In the genomic region with DNA sequence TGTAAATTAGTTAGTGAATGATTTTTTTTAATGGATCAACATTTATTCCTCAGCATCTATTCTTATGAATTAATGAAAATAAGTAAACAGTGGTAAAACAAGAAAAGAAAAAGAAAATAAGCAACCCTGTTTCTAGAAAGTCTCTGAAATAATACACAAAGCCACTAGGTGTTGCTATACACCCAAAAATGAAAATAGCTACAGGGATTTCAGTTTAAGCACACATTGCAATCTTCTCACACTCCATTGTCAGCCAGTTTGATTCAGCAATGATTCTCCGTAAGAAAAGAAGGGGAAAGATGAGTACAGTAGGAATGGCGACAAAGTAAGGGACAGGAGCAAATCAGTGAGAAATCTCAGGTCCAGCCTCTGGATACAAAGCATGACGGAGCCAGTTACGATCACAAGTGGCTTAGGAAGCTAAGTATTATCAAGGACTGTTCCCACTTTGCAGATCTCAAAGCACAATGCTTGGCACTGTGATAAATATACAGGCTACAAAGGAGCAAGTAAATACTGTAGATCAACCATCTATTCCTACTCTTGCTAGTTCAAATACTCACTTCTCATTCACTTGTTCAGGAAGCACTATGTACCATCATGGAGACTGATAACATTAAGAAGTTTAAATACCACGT, we compare ENCODE assay signal across 9 mouse cellular contexts.
DNase-seq lines count a peak whose midpoint lies in the region; ATAC-seq and TF ChIP-seq lines count a peak whose summit lies in the region.
"Had no signal": no experiment of that assay in that cellular context is flagged by ENCODE, and none has a peak within 500 bp of the region (broad histone marks: within the 10 kb centered on the region; RNA-seq: fewer than 3 reads in every experiment).

No protein-coding gene starts in this region.

- H3K4me3 ChIP-seq in liver, embryonic 14.5 days (ENCODE audit: insufficient read depth in 1 of 2, low read depth in 2 of 2, low read length in 2 of 2): no peak overlapping the region
- no peak overlapping the region for H3K4me3 ChIP-seq in liver, embryonic 12.5 days
- H3K4me3 ChIP-seq: neural tube, embryonic 13.5 days had no signal

- peak; percentile 7 to 38 for DNase-seq in cerebellum, postnatal 14 days
- DNase-seq in cerebellum, adult 9-11 months: no peak
- peak in 2 of 3 experiments; percentile 3 to 6 for DNase-seq in liver, embryonic 14.5 days (ENCODE audit: low read depth in 3 of 3, low spot score in 3 of 3)
- peak; percentile 66 for DNase-seq in embryo, embryonic 10.5 days (ENCODE audit: low spot score)
- no peak for DNase-seq in natural killer cell, adult 2 months (ENCODE audit: low spot score in 2 of 2)
- DNase-seq in right cerebral cortex, postnatal 10 days (ENCODE audit: low spot score in 2 of 2): no peak

- no peak overlapping the region for H3K9ac ChIP-seq in liver, embryonic 14.5 days (replicated peaks)
- H3K9ac ChIP-seq in liver, embryonic 12.5 days: no peak overlapping the region
- H3K9ac ChIP-seq: neural tube, embryonic 13.5 days had no signal

- no peaks in the 10 kb centered on the region for H3K27me3 ChIP-seq in liver, embryonic 14.5 days (ENCODE audit: control insufficient read depth, insufficient read depth, low read length)
- no peaks in the 10 kb centered on the region for H3K27me3 ChIP-seq in liver, embryonic 12.5 days (replicated peaks)
- H3K27me3 ChIP-seq: neural tube, embryonic 13.5 days had no signal

- no peak for TF ChIP-seq EP300 in liver, embryonic 14.5 days (IDR thresholded peaks at IDR 0.05; ENCODE audit: low read depth)

- H3K36me3 ChIP-seq in liver, embryonic 14.5 days (replicated peaks; ENCODE audit: control insufficient read depth, insufficient read depth, low read depth): no peaks in the 10 kb centered on the region
- H3K36me3 ChIP-seq in liver, embryonic 12.5 days: no peaks in the 10 kb centered on the region
- H3K36me3 ChIP-seq: neural tube, embryonic 13.5 days had no signal

- H3K27ac ChIP-seq in liver, embryonic 14.5 days: no peak overlapping the region
- no peak overlapping the region for H3K27ac ChIP-seq in liver, embryonic 12.5 days
- H3K27ac ChIP-seq: neural tube, embryonic 13.5 days had no signal

- no peaks in the 10 kb centered on the region for H3K4me1 ChIP-seq in liver, embryonic 14.5 days (replicated peaks; ENCODE audit: control insufficient read depth in 2 of 2, insufficient read depth in 2 of 2, low read length in 1 of 2)
- H3K4me1 ChIP-seq in liver, embryonic 12.5 days: no peaks in the 10 kb centered on the region

- no peak overlapping the region for H3K4me2 ChIP-seq in liver, embryonic 14.5 days (ENCODE audit: low read depth)
- H3K4me2 ChIP-seq in liver, embryonic 12.5 days: no peak overlapping the region
- H3K4me2 ChIP-seq: neural tube, embryonic 13.5 days had no signal

- WGBS in liver, embryonic 14.5 days (ENCODE audit: insufficient replicate concordance): 57% methylated on average over 5 of the region's 5 CpGs
- WGBS in liver, embryonic 12.5 days (ENCODE audit: insufficient replicate concordance): 63% methylated on average over 5 of the region's 5 CpGs

- ATAC-seq in liver, embryonic 14.5 days (ENCODE audit: insufficient read depth): no peak
- ATAC-seq in liver, embryonic 12.5 days: no peak
- ATAC-seq in megakaryocyte progenitor cell, adult 5-6 weeks (replicated peaks; ENCODE audit: poor library complexity): peak; percentile 75; the same call in 1 of the 2 replicates

- no peaks in the 10 kb centered on the region for H3K9me3 ChIP-seq in liver, embryonic 14.5 days (ENCODE audit: control insufficient read depth, low read length)
- no peaks in the 10 kb centered on the region for H3K9me3 ChIP-seq in liver, embryonic 12.5 days (replicated peaks)
- H3K9me3 ChIP-seq: neural tube, embryonic 13.5 days had no signal

- TF ChIP-seq CTCF in liver, embryonic 14.5 days (IDR thresholded peaks at IDR 0.05; ENCODE audit: low read depth): peak; percentile 14; the same call in 1 of the 2 replicates

Comparison
In these comparisons a context has a peak if more than half of its experiments do, and no peak if none do; other contexts are left out.
1. DNase-seq: peak in cerebellum, postnatal 14 days (2 of 2), liver, embryonic 14.5 days (2 of 3) and embryo, embryonic 10.5 days (single experiment); none in cerebellum, adult 9-11 months (single experiment), natural killer cell, adult 2 months (0 of 2) and right cerebral cortex, postnatal 10 days (0 of 2).